Mouse (Mus musculus) hindbrain, embryonic 11.5 days (tissue): ENCODE data around the gene Grik5. TPM values are rescaled to one million over a fixed set of nuclear protein-coding genes. Genes with fewer than 3 reads are reported as not detected.

Experiments
- ATAC-seq: fragments of 200-750 bp; cut with Nextera tagmentation; 2 replicates; pipeline ENCODE4 v1.8.0; 2017; ENCODE audit warnings: mild to moderate bottlenecking, moderate TSS enrichment, moderate library complexity; ENCODE audit not compliant: low FRiP score
- DNase-seq: peaks from one replicate; pipeline ENCODE4 v3.0.0-alpha.2; 2015; ENCODE audit warnings: low spot score
- H3K27ac ChIP-seq: fragments of 300-500 bp; sonication (generic); 2 replicates; pipeline ENCODE4 v1.5.1; 2014; ENCODE audit warnings: mild to moderate bottlenecking, low read depth, low read length
- H3K27me3 ChIP-seq: fragments of 300-500 bp; sonication (generic); 2 replicates; pipeline ENCODE4 v1.6.1; 2014; ENCODE audit warnings: mild to moderate bottlenecking, low read length, moderate library complexity, mixed read lengths; ENCODE audit not compliant: control insufficient read depth, insufficient read depth
- H3K36me3 ChIP-seq: fragments of 300-500 bp; sonication (generic); 2 replicates; pipeline ENCODE4 v1.6.1; 2014; ENCODE audit warnings: mild to moderate bottlenecking, low read length, moderate library complexity, mixed read lengths; ENCODE audit not compliant: control insufficient read depth, insufficient read depth
- H3K4me1 ChIP-seq: fragments of 300-500 bp; sonication (generic); replicated peaks from 2 replicates; pipeline ENCODE4 v1.6.1; 2014; ENCODE audit warnings: low read length, mixed read lengths; ENCODE audit not compliant: control insufficient read depth, insufficient read depth
- H3K4me2 ChIP-seq: fragments of 300-500 bp; sonication (generic); replicated peaks from 2 replicates; pipeline ENCODE4 v1.6.1; 2014; ENCODE audit warnings: mild to moderate bottlenecking, low read depth, low read length
- H3K4me3 ChIP-seq: fragments of 300-500 bp; sonication (generic); 2 replicates; pipeline ENCODE4 v1.5.1; 2014; ENCODE audit warnings: low read depth, low read length
- H3K9ac ChIP-seq: fragments of 300-500 bp; sonication (generic); 2 replicates; pipeline ENCODE4 v1.6.1; 2014; ENCODE audit warnings: low read depth, low read length
- H3K9me3 ChIP-seq: fragments of 300-500 bp; sonication (generic); 2 replicates; pipeline ENCODE4 v1.6.1; 2016; ENCODE audit warnings: low read length; ENCODE audit not compliant: control insufficient read depth
- WGBS: fragments of 180-500 bp; shearing (Covaris S2); extraction: QIAGEN DNeasy Blood & Tissue Kit; methylation state at CpG from one replicate; pipeline ENCODE4 v1.1.7; 2014; 5-methylcytosine and 5-hydroxymethylcytosine counted together
- polyA plus RNA-seq: library from polyadenylated mRNA; unstranded; fragments of >200 nt; fragmentation: Nextera tagmentation; extraction: Ambion mirVana; gene quantifications from 2 replicates; pipeline ENCODE4 v1.2.1, GENCODE M21; 2014

The Grik5 gene
- polyA plus RNA-seq, 1 experiment from 2014 or later: 14.4 TPM

GRCm38 (mm10) chr7:25106790-25107502 is 34.8 kb upstream of the Grik5 start:
- peak; percentile 25 for DNase-seq
- Histone ChIP-seq H3K27ac (peak overlapping the region; percentile 42; the same call in 1 of the 2 replicates), H3K36me3 (no peaks in the 10 kb centered on the region), H3K27me3 (no peaks in the 10 kb centered on the region), H3K9me3 (no peaks in the 10 kb centered on the region), H3K4me2 (no peak overlapping the region), H3K4me1 (no peaks in the 10 kb centered on the region), H3K4me3 (no peak overlapping the region), H3K9ac (no peak overlapping the region)
- ATAC-seq: peak; percentile 63
- WGBS: 48% methylated on average over 16 of the region's 17 CpGs

GRCm38 (mm10) chr7:25105411-25106160 is 33.4 kb upstream of the Grik5 start:
- DNase-seq (peak; percentile 92), ATAC-seq (peak; percentile 67)
- H3K27me3 ChIP-seq: no peaks in the 10 kb centered on the region
- no peaks in the 10 kb centered on the region for H3K36me3 ChIP-seq
- WGBS: 18% methylated on average over 17 of the region's 17 CpGs
- H3K27ac ChIP-seq: peak overlapping the region; percentile 58; the same call in 1 of the 2 replicates
- H3K9ac ChIP-seq: no peak overlapping the region
- no peak overlapping the region for H3K4me2 ChIP-seq
- H3K4me3 ChIP-seq: no peak overlapping the region
- H3K9me3 ChIP-seq: no peaks in the 10 kb centered on the region
- no peaks in the 10 kb centered on the region for H3K4me1 ChIP-seq

GRCm38 (mm10) chr7:25099581-25099980 is 27.4 kb upstream of the Grik5 start:
- Histone ChIP-seq H3K4me2 (no peak overlapping the region), H3K9me3 (no peaks in the 10 kb centered on the region), H3K27me3 (no peaks in the 10 kb centered on the region), H3K9ac (no peak overlapping the region), H3K4me3 (no peak overlapping the region), H3K36me3 (no peaks in the 10 kb centered on the region), H3K4me1 (no peaks in the 10 kb centered on the region), H3K27ac (no peak overlapping the region)
- DNase-seq (no peak), ATAC-seq (no peak)
- 54% methylated on average over 4 of the region's 4 CpGs for WGBS

GRCm38 (mm10) chr7:25098169-25098568 is 26.0 kb upstream of the Grik5 start:
- no peak overlapping the region for H3K4me3 ChIP-seq
- WGBS: 80% methylated on average over 3 of the region's 3 CpGs
- no peaks in the 10 kb centered on the region for H3K4me1 ChIP-seq
- DNase-seq (no peak), ATAC-seq (no peak)
- H3K4me2 ChIP-seq: no peak overlapping the region
- no peaks in the 10 kb centered on the region for H3K27me3 ChIP-seq
- H3K9ac ChIP-seq: no peak overlapping the region
- H3K36me3 ChIP-seq: no peaks in the 10 kb centered on the region
- H3K9me3 ChIP-seq: no peaks in the 10 kb centered on the region
- no peak overlapping the region for H3K27ac ChIP-seq

GRCm38 (mm10) chr7:25089875-25090274 is 17.7 kb upstream of the Grik5 start:
- Histone ChIP-seq H3K9me3 (no peaks in the 10 kb centered on the region), H3K27ac (no peak overlapping the region), H3K9ac (no peak overlapping the region), H3K36me3 (0 out of 2 replicates have a peak, but pooled peaks cover 2% of the 10 kb centered on the region), H3K4me3 (no peak overlapping the region), H3K4me2 (no peak overlapping the region), H3K4me1 (peaks cover 8% of the 10 kb centered on the region; the same call in 1 of the 2 replicates), H3K27me3 (no peaks in the 10 kb centered on the region)
- ATAC-seq: no peak
- WGBS: 13% methylated on average over 10 of the region's 10 CpGs
- DNase-seq: peak; percentile 32

- Histone ChIP-seq H3K9me3 (no peaks in the 10 kb centered on the region), H3K9ac (no peak overlapping the region; the same call in 1 of the 2 replicates), H3K36me3 (peaks cover 2% of the 10 kb centered on the region; the same call in 1 of the 2 replicates), H3K4me2 (no peak overlapping the region), H3K4me3 (no peak overlapping the region), H3K4me1 (peaks cover 8% of the 10 kb centered on the region; the same call in 1 of the 2 replicates), H3K27ac (peak overlapping the region; percentile 48; the same call in 1 of the 2 replicates), H3K27me3 (no peaks in the 10 kb centered on the region)
- ATAC-seq (no peak; the same call in none of the 2 replicates), DNase-seq (no peak)
- 22% methylated on average over 9 of the region's 11 CpGs for WGBS
Measured at GRCm38 (mm10) chr7:25088968-25089367, 16.8 kb upstream of the Grik5 start.

- Histone ChIP-seq H3K9ac (no peak overlapping the region; the same call in 1 of the 2 replicates), H3K9me3 (no peaks in the 10 kb centered on the region), H3K27ac (peak overlapping the region; percentile 48; the same call in 1 of the 2 replicates), H3K4me1 (peaks cover 8% of the 10 kb centered on the region; the same call in 1 of the 2 replicates), H3K4me3 (no peak overlapping the region), H3K36me3 (peaks cover 7% of the 10 kb centered on the region; the same call in 1 of the 2 replicates), H3K4me2 (no peak overlapping the region), H3K27me3 (no peaks in the 10 kb centered on the region)
- ATAC-seq (peak; percentile 25), DNase-seq (peak; percentile 59)
- 8% methylated on average over 10 of the region's 10 CpGs for WGBS
Measured at GRCm38 (mm10) chr7:25088531-25088930, 16.4 kb upstream of the Grik5 start.

- no peak for DNase-seq
- Histone ChIP-seq H3K4me2 (no peak overlapping the region), H3K9ac (no peak overlapping the region), H3K27ac (no peak overlapping the region), H3K4me3 (no peak overlapping the region), H3K4me1 (peaks cover 8% of the 10 kb centered on the region; the same call in 1 of the 2 replicates), H3K9me3 (no peaks in the 10 kb centered on the region), H3K36me3 (peaks cover 9% of the 10 kb centered on the region; the same call in 1 of the 2 replicates), H3K27me3 (no peaks in the 10 kb centered on the region)
- 35% methylated on average over 5 of the region's 5 CpGs for WGBS
- no peak for ATAC-seq
Measured at GRCm38 (mm10) chr7:25087972-25088371, 15.8 kb upstream of the Grik5 start.
